8 mouse cellular contexts compared by ENCODE assay signal in the genomic region with DNA sequence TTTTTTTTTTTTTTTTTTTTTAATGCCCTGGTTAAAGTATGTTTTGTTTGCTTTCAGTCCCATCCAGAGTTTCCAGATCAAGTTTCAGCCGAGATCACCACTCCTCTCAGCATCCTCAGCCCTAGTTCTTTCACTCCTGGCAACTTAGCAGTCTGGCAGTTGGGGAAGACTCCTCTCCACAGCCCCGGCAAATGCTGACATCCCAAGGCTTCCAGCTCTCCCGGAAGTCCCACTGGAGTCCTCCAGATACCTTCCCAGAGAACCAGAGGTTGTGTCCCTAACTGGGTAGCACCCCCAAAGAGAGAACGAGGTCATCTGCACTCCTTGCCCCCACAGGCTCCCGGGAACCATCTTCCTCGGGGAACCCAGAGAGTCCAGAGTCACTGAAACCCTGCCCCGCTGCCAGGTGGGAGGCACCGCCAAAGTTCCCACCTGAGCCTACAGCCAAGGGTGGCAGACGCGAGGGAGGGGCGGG. TPM values are rescaled to one million over a fixed set of nuclear protein-coding genes. Genes with fewer than 3 reads are reported as not detected.
A peak's percentile ranks its signal among the peaks of the same experiment; 100 is the strongest.
DNase-seq lines count a peak whose midpoint lies in the region; ATAC-seq and TF ChIP-seq lines count a peak whose summit lies in the region.

No protein-coding gene starts in this region.

- no peak overlapping the region for H3K27ac ChIP-seq in ES-E14 (ENCODE audit: insufficient read depth, low read depth, low read length, poor library complexity, severe bottlenecking)
- H3K27ac ChIP-seq in forebrain, embryonic 13.5 days: peak overlapping the region; percentile 65
- H3K27ac ChIP-seq in intestine, embryonic 15.5 days: peak overlapping the region; percentile 85

- H3K4me3 ChIP-seq in ES-E14 (ENCODE audit: insufficient read depth in 1 of 2, low read depth in 1 of 2, low read length in 2 of 2, poor library complexity in 1 of 2, severe bottlenecking in 1 of 2): peak overlapping the region; percentile 90 to 98
- peak overlapping the region; percentile 67 for H3K4me3 ChIP-seq in forebrain, embryonic 13.5 days
- H3K4me3 ChIP-seq in intestine, embryonic 15.5 days (replicated peaks): peak overlapping the region; percentile 76
- peak overlapping the region; percentile 78 for H3K4me3 ChIP-seq in myocyte

- no peaks in the 10 kb centered on the region for H3K9me3 ChIP-seq in ES-E14 (ENCODE audit: control insufficient read depth, insufficient read depth, low read depth, low read length)
- no peaks in the 10 kb centered on the region for H3K9me3 ChIP-seq in forebrain, embryonic 13.5 days (replicated peaks)
- H3K9me3 ChIP-seq in intestine, embryonic 15.5 days: no peaks in the 10 kb centered on the region

- TF ChIP-seq POLR2A in myocyte (IDR thresholded peaks at IDR 0.05; ENCODE audit: insufficient read length, low read depth): no peak

- ATAC-seq in forebrain, embryonic 13.5 days: peak; percentile 9
- peak; percentile 13 for ATAC-seq in intestine, embryonic 15.5 days

- peak; percentile 4 for DNase-seq in kidney, adult 11 months
- no peak for DNase-seq in kidney, postnatal 10 days
- DNase-seq in ES-E14 (ENCODE audit: low read depth, low spot score): no peak
- DNase-seq in layer of hippocampus, postnatal 10 days (ENCODE audit: low spot score in 2 of 2): no peak
- DNase-seq in thymus, postnatal 10 days (ENCODE audit: low spot score in 2 of 2): no peak

- H3ac ChIP-seq in myocyte (ENCODE audit: control insufficient read depth, insufficient read length): peak overlapping the region; percentile 36

- H3K4me2 ChIP-seq in forebrain, embryonic 13.5 days: peak overlapping the region; percentile 94
- H3K4me2 ChIP-seq in intestine, embryonic 15.5 days (replicated peaks): peak overlapping the region; percentile 91
- peak overlapping the region; percentile 84 for H3K4me2 ChIP-seq in myocyte (ENCODE audit: low read depth)

- H3K4me1 ChIP-seq in ES-E14 (ENCODE audit: control insufficient read depth in 2 of 2, insufficient read depth in 2 of 2, low read length in 2 of 2, poor library complexity in 1 of 2): 0 out of 4 replicates have a peak, but pooled peaks cover 0 to 4% of the 10 kb centered on the region in 2 experiments
- H3K4me1 ChIP-seq in forebrain, embryonic 13.5 days: peaks cover 21% of the 10 kb centered on the region
- H3K4me1 ChIP-seq in intestine, embryonic 15.5 days (replicated peaks): peaks cover 7% of the 10 kb centered on the region; the same call in 1 of the 2 replicates

- H3K9ac ChIP-seq in ES-E14 (ENCODE audit: insufficient read depth, low read depth, low read length, poor library complexity, severe bottlenecking): peak overlapping the region; percentile 78
- peak overlapping the region; percentile 76 for H3K9ac ChIP-seq in forebrain, embryonic 13.5 days
- H3K9ac ChIP-seq in intestine, embryonic 15.5 days: peak overlapping the region; percentile 73

- H3K36me3 ChIP-seq in ES-E14 (ENCODE audit: control insufficient read depth, insufficient read depth, low read length, poor library complexity, severe bottlenecking) (no peaks in the 10 kb centered on the region), myocyte (ENCODE audit: control insufficient read depth, insufficient read depth) (no peaks in the 10 kb centered on the region)
- no peaks in the 10 kb centered on the region for H3K36me3 ChIP-seq in forebrain, embryonic 13.5 days (ENCODE audit: poor library complexity, severe bottlenecking)
- H3K36me3 ChIP-seq in intestine, embryonic 15.5 days: no peaks in the 10 kb centered on the region

- H3K27me3 ChIP-seq in forebrain, embryonic 13.5 days: peaks cover 53% of the 10 kb centered on the region
- no peaks in the 10 kb centered on the region for H3K27me3 ChIP-seq in intestine, embryonic 15.5 days (replicated peaks)
- H3K27me3 ChIP-seq in myocyte (ENCODE audit: control insufficient read depth, insufficient read depth, insufficient read length): no peaks in the 10 kb centered on the region

- WGBS in forebrain, embryonic 13.5 days: 0% methylated on average over 11 of the region's 11 CpGs
- WGBS in intestine, embryonic 15.5 days: 0% methylated on average over 11 of the region's 11 CpGs

- in situ Hi-C loops in ES-E14 (cut with MboI; ENCODE audit: low sequenced_read_pairs in 2 of 2, unreplicated experiment in 2 of 2): no loop called here

- peaks cover 50% of the 10 kb centered on the region for H3K79me2 ChIP-seq in myocyte (ENCODE audit: control insufficient read depth, insufficient read depth)

TF ChIP-seq in ES-E14, 5 proteins besides CTCF, POLR2A, EP300 and RAD21:
- TF ChIP-seq HCFC1 (IDR thresholded peaks at IDR 0.05; ENCODE audit: borderline replicate concordance, insufficient read depth, low read length) (no peak), MAFK (IDR thresholded peaks at IDR 0.05; ENCODE audit: insufficient read depth, low read depth, low read length) (no peak), CHD2 (IDR thresholded peaks at IDR 0.05; ENCODE audit: low read depth, low read length) (no peak), ZC3H11A (IDR thresholded peaks at IDR 0.05; ENCODE audit: borderline replicate concordance, low read depth, low read length) (no peak), ZNF384 (IDR thresholded peaks at IDR 0.05; ENCODE audit: low read depth, low read length) (peak; percentile 67)
TF ChIP-seq in ES-E14: peak in this region for 1.

TF ChIP-seq in myocyte, 11 proteins besides CTCF, POLR2A, EP300 and RAD21:
- TF ChIP-seq POLR2AphosphoS2 (IDR thresholded peaks at IDR 0.05; ENCODE audit: insufficient read length, low read depth): no peak
- TF ChIP-seq MYOD1 (IDR thresholded peaks at IDR 0.05; ENCODE audit: control insufficient read depth in 1 of 3, insufficient read length in 2 of 3, low read depth in 2 of 3): no peak
- TF ChIP-seq SRF (IDR thresholded peaks at IDR 0.05; ENCODE audit: control insufficient read depth, insufficient read length, low read depth): no peak
- no peak for TF ChIP-seq MYOG (IDR thresholded peaks at IDR 0.05; ENCODE audit: control insufficient read depth in 1 of 3, insufficient read depth in 1 of 3, insufficient read length in 2 of 3, low read depth in 2 of 3)
- TF ChIP-seq USF1 (IDR thresholded peaks at IDR 0.05; ENCODE audit: low read depth): no peak
- no peak for TF ChIP-seq MAX (IDR thresholded peaks at IDR 0.05; ENCODE audit: low read depth)
- no peak for TF ChIP-seq TCF3 (IDR thresholded peaks at IDR 0.05; ENCODE audit: insufficient read length, low read depth)
- no peak for TF ChIP-seq REST (IDR thresholded peaks at IDR 0.05; ENCODE audit: insufficient read depth, insufficient read length)
- no peak for TF ChIP-seq E2F4 (IDR thresholded peaks at IDR 0.05; ENCODE audit: insufficient read depth)
- TF ChIP-seq TCF12 (IDR thresholded peaks at IDR 0.05; ENCODE audit: insufficient read depth, poor library complexity, severe bottlenecking): no peak
- TF ChIP-seq CEBPB (IDR thresholded peaks at IDR 0.05; ENCODE audit: insufficient read depth, poor library complexity, severe bottlenecking): no peak

RNA-seq across cellular contexts. Expression of a gene that starts 1.2 kb away (rescaled TPM):
- 33.5 and 53.0 TPM in 2 replicates for total RNA-seq in ES-E14 (2012; rRNA removed)
- 20.6 and 20.9 TPM in 2 replicates for polyA plus RNA-seq in forebrain, embryonic 13.5 days (2015; fragmentation: Nextera tagmentation; extraction: Ambion mirVana)
- 15.5 and 16.4 TPM in 2 replicates for polyA plus RNA-seq in intestine, embryonic 15.5 days (2015; fragmentation: Nextera tagmentation; extraction: Ambion mirVana)
- polyA plus RNA-seq in myocyte (2012; fragmentation: generic; extraction: Trizol): 12.8 TPM
- total RNA-seq in layer of hippocampus, postnatal 10 days (2021): 100 to 1,000 TPM; 122 to 147 TPM
